Mouse (Mus musculus) stomach, postnatal 0 days (tissue): Measurements from ENCODE around the gene Gcnt3. TPM values are rescaled to one million over a fixed set of nuclear protein-coding genes. Genes with fewer than 3 reads are reported as not detected.

Source experiments
- ATAC-seq: fragments of 200-750 bp; cut with Nextera tagmentation; 2 replicates; pipeline ENCODE4 v1.8.0; 2017; ENCODE audit not compliant: low FRiP score, low TSS enrichment
- DNase-seq: peaks from one replicate; pipeline ENCODE4 v3.0.0-alpha.2; 2016; ENCODE audit warnings: low spot score
- H3K27ac ChIP-seq: fragments of 300-500 bp; sonication (generic); replicated peaks from 2 replicates; pipeline ENCODE4 v1.5.1; 2014; ENCODE audit warnings: mild to moderate bottlenecking, control low read depth
- H3K27me3 ChIP-seq: fragments of 300-500 bp; sonication (generic); 2 replicates; pipeline ENCODE4 v1.6.1; 2014; ENCODE audit warnings: low read length; ENCODE audit not compliant: control insufficient read depth, insufficient read depth
- H3K36me3 ChIP-seq: fragments of 300-500 bp; sonication (generic); 2 replicates; pipeline ENCODE4 v1.6.1; 2014; ENCODE audit warnings: low read length, mixed read lengths; ENCODE audit not compliant: control insufficient read depth, insufficient read depth
- H3K4me1 ChIP-seq: fragments of 300-500 bp; sonication (generic); replicated peaks from 2 replicates; pipeline ENCODE4 v1.6.1; 2014; ENCODE audit warnings: antibody characterized with exemption; ENCODE audit not compliant: control insufficient read depth, insufficient read depth
- H3K4me2 ChIP-seq: fragments of 300-500 bp; sonication (generic); replicated peaks from 2 replicates; pipeline ENCODE4 v1.6.1; 2014; ENCODE audit warnings: low read depth, mild to moderate bottlenecking, control low read depth, moderate library complexity
- H3K4me3 ChIP-seq: fragments of 300-500 bp; sonication (generic); 2 replicates; pipeline ENCODE4 v1.5.1; 2014; ENCODE audit warnings: low read depth, low read length, control low read depth
- H3K9ac ChIP-seq: fragments of 300-500 bp; sonication (generic); 2 replicates; pipeline ENCODE4 v1.6.1; 2014; ENCODE audit warnings: mild to moderate bottlenecking, low read length, control low read depth, mixed read lengths
- H3K9me3 ChIP-seq: fragments of 300-500 bp; sonication (generic); 2 replicates; pipeline ENCODE4 v1.6.1; 2016; ENCODE audit warnings: low read length; ENCODE audit not compliant: control insufficient read depth
- CTCF ChIP-seq: IDR thresholded peaks from 2 replicates; pipeline ENCODE4 v1.5.1; 2016; ENCODE audit warnings: antibody characterized with exemption, low read depth, mild to moderate bottlenecking, moderate library complexity
- EP300 ChIP-seq: optimal IDR thresholded peaks from 2 replicates; pipeline ENCODE3; 2016; ENCODE audit warnings: antibody characterized with exemption
- WGBS: fragments of 180-500 bp; shearing (Covaris S2); extraction: QIAGEN DNeasy Blood & Tissue Kit; methylation state at CpG from one replicate; pipeline ENCODE4 v1.1.7; 2014; 5-methylcytosine and 5-hydroxymethylcytosine counted together
- polyA plus RNA-seq: library from polyadenylated mRNA; unstranded; fragments of >200 nt; fragmentation: Nextera tagmentation; extraction: Ambion mirVana; gene quantifications from 2 replicates; pipeline ENCODE4 v1.2.1, GENCODE M21; 2015

Gene Gcnt3
- polyA plus RNA-seq, 1 experiment from 2014 or later, result 76.2 TPM

DNA sequence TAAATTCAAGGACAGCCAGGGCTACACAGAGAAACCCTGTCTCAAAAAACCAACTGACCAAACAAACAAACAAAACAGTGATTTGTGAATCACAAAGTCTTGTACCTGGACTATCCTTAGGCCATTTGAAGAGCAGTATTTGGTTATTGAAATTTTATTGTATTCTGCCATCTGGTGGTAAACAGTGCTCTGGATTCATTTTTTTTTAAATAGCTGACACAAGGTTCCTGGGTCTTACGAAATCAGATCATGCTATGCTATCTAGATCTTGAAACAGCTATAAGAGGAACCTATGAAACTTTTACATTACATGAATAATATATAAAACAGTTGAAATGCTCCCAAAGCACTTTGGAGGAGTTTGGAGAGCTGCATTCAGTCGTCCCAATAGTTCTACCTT lies 43.1 kb upstream of the Gcnt3 start:
- no peak for DNase-seq
- Histone ChIP-seq H3K36me3 (no peaks in the 10 kb centered on the region), H3K27ac (no peak overlapping the region), H3K4me1 (no peaks in the 10 kb centered on the region), H3K9ac (no peak overlapping the region), H3K9me3 (no peaks in the 10 kb centered on the region), H3K27me3 (no peaks in the 10 kb centered on the region), H3K4me3 (no peak overlapping the region), H3K4me2 (no peak overlapping the region)
- WGBS, result 59% methylated on average over 2 of the region's 2 CpGs
- ATAC-seq, result no peak
- no peak for TF ChIP-seq EP300
- TF ChIP-seq CTCF, result peak; percentile 71

DNA sequence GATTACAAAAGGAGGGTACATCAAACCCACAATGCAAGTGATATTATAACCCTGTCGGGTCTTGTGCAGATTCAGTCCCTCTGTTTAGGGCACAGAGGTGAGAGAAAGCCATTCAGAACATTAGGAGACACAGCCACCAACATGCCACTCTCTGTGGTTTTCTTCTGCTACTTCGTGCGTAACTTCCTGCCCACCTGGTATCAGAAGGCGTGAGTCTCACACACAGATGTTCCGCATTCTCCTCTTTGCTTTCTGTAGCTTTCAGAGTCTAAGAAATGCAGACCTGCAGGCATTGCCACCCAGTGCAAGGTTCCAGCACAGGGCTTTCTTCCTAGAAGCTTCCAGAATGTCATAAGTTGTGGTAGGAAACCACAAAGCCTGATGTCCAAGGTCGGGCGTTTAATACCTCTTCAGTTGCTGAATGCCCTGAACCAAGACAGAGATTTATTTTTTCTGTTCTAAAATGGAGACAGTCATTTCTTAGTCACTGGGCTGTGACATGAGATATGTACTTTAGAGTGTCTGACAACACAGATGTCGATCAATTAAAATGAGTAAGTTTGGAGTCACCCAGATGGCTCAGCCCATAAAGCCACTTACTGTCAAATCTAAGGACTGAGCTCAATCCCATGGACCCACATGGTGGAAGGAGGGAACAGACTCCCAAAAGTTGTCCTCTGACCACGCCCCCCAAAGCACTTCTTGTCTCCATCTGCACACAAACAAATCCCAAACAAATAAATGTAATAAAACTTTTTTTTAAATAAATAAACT lies 42.3 kb upstream of the Gcnt3 start:
- H3K9ac ChIP-seq, result no peak overlapping the region
- no peak for ATAC-seq
- H3K4me1 ChIP-seq, result no peaks in the 10 kb centered on the region
- DNase-seq, result no peak
- no peaks in the 10 kb centered on the region for H3K27me3 ChIP-seq
- no peak for TF ChIP-seq EP300
- TF ChIP-seq CTCF, result no peak
- H3K4me3 ChIP-seq, result no peak overlapping the region
- no peak overlapping the region for H3K27ac ChIP-seq
- no peak overlapping the region for H3K4me2 ChIP-seq
- 80% methylated on average over 9 of the region's 9 CpGs for WGBS
- no peaks in the 10 kb centered on the region for H3K36me3 ChIP-seq
- H3K9me3 ChIP-seq, result no peaks in the 10 kb centered on the region

DNA sequence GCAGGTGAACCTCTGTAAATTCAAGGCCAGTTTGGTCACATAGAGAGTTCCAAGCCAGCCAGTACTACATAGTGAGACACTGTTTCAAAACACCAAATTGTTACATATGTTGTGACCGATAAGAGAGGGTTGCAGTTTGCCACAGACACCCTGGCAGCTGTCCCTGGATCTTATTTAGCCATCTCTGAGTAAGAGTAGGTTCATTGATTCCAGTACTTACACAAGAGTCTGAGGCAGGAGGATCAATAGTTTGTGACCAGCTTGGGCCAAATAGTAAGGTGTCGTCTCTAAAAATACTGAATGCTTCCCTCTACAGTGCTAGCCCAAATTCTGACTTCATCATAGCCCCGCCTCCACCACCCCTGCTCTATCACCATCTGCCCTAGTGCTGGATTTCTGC lies 40.1 kb upstream of the Gcnt3 start:
- WGBS, result 88% methylated on average over 3 of the region's 3 CpGs
- Histone ChIP-seq H3K4me3 (no peak overlapping the region), H3K27ac (0 out of 2 replicates have a peak overlapping the region, but pooled peaks have one; percentile 13), H3K9me3 (no peaks in the 10 kb centered on the region), H3K4me2 (no peak overlapping the region), H3K36me3 (no peaks in the 10 kb centered on the region), H3K27me3 (no peaks in the 10 kb centered on the region), H3K4me1 (no peaks in the 10 kb centered on the region), H3K9ac (no peak overlapping the region)
- ATAC-seq, result no peak
- no peak for DNase-seq
- TF ChIP-seq CTCF, result no peak
- TF ChIP-seq EP300, result no peak

DNA sequence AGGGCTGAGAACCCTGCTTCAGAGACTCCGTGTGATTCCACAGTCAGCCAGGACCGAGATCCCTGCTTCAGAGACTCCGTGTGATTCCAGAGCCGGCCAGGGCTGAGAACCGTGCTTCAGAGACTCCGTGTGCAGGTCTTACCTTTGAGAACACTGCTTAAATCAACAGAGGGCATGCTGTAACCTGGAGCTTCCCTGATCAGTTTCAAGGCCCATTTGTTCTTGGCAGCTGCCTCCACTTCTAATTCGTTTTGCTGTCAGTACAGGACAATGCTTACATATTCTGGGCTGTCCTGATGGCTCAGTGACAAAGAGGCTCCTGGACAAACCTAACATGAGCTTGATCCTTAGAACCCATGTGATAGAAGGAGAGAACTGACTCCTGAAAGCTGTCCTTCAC lies 39.3 kb upstream of the Gcnt3 start:
- 0 out of 2 replicates have a peak overlapping the region, but pooled peaks have one; percentile 58 for H3K27ac ChIP-seq
- no peaks in the 10 kb centered on the region for H3K27me3 ChIP-seq
- 41% methylated on average over 7 of the region's 7 CpGs for WGBS
- H3K4me3 ChIP-seq, result no peak overlapping the region
- ATAC-seq, result no peak
- H3K9ac ChIP-seq, result no peak overlapping the region
- no peaks in the 10 kb centered on the region for H3K4me1 ChIP-seq
- no peak for DNase-seq
- no peaks in the 10 kb centered on the region for H3K9me3 ChIP-seq
- TF ChIP-seq CTCF (no peak), EP300 (no peak)
- no peaks in the 10 kb centered on the region for H3K36me3 ChIP-seq
- no peak overlapping the region for H3K4me2 ChIP-seq

- Histone ChIP-seq H3K9ac (no peak overlapping the region), H3K4me2 (no peak overlapping the region), H3K27me3 (no peaks in the 10 kb centered on the region), H3K4me3 (no peak overlapping the region), H3K27ac (peak overlapping the region; percentile 67), H3K4me1 (no peaks in the 10 kb centered on the region), H3K9me3 (no peaks in the 10 kb centered on the region), H3K36me3 (no peaks in the 10 kb centered on the region)
- peak; percentile 70 for DNase-seq
- ATAC-seq, result peak; percentile 86
- 71% methylated on average over 8 of the region's 8 CpGs for WGBS
- TF ChIP-seq CTCF (no peak), EP300 (no peak)
These were observed 34.5 kb upstream of the Gcnt3 start for GRCm38 (mm10) chr9:70072387-70072786.

- H3K9me3 ChIP-seq, result no peaks in the 10 kb centered on the region
- H3K4me2 ChIP-seq, result no peak overlapping the region
- H3K27me3 ChIP-seq, result no peaks in the 10 kb centered on the region
- peak; percentile 45 for DNase-seq
- H3K4me3 ChIP-seq, result no peak overlapping the region
- no peaks in the 10 kb centered on the region for H3K4me1 ChIP-seq
- H3K36me3 ChIP-seq, result no peaks in the 10 kb centered on the region
- no peak overlapping the region for H3K9ac ChIP-seq
- peak; percentile 48 for ATAC-seq
- TF ChIP-seq EP300 (no peak), CTCF (no peak)
- H3K27ac ChIP-seq, result peak overlapping the region; percentile 40; the same call in 1 of the 2 replicates
- 31% methylated on average over 8 of the region's 8 CpGs for WGBS
These were observed 32.1 kb upstream of the Gcnt3 start for GRCm38 (mm10) chr9:70069961-70070435.
